Mouse (Mus musculus): ENCODE results near the gene Gm13119. TPM values are rescaled to one million over a fixed set of nuclear protein-coding genes. Genes with fewer than 3 reads are reported as not detected.
"Not testable (repeated sequence)": the region's sequence is repeated elsewhere in the genome, so short reads cannot be mapped to it uniquely, and the experiment has no call there.

Gm13119 gene
- polyA plus RNA-seq (2016; fragmentation: Nextera tagmentation; extraction: Ambion mirVana), result not detected in 2 replicates

DNA sequence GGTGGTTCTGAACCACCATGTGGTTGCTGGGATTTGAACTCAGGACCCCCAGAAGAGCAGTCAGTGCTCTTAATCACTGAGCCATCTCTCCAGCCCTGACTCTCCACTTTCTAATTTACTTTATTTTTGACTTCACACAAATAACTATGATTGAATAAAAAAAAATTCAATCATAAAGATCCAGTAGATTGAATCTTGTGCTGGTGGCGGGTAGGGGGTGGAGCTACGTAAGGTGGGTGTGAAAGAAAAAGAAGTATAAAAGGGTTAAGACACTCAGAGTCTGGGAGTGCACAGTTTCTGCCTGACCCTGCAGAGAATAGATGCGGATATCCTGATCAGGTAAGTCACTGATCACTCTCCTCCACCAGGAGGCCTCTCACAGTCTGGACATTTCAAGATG is at the start of gene Gm13119:
Gene Gm13119 (plus strand): TSS at position 301 of the 400 bp plus-strand sequence.
- not testable (repeated sequence) for H3K4me1 ChIP-seq (replicated peaks); H3K36me3 ChIP-seq; H3K4me2 ChIP-seq; H3K9ac ChIP-seq (replicated peaks); H3K27me3 ChIP-seq; H3K27ac ChIP-seq; ATAC-seq (ENCODE audit: insufficient number of reproducible peaks, insufficient read depth, low FRiP score, low TSS enrichment, low read depth); H3K4me3 ChIP-seq (replicated peaks)
- peaks cover 11% of the 10 kb centered on the region; the same call in 1 of the 2 replicates for H3K9me3 ChIP-seq
- whole genome bisulfite sequencing, result 88% methylated on average over 3 of the region's 3 CpGs

GRCm38 (mm10) chr4:144312666-144313460 is 44.9 kb upstream of the Gm13119 start:
- H3K36me3 ChIP-seq; H3K27me3 ChIP-seq; H3K27ac ChIP-seq; H3K4me3 ChIP-seq (replicated peaks); H3K9ac ChIP-seq (replicated peaks); ATAC-seq (ENCODE audit: insufficient number of reproducible peaks, insufficient read depth, low FRiP score, low TSS enrichment, low read depth); H3K4me2 ChIP-seq; H3K4me1 ChIP-seq (replicated peaks); H3K9me3 ChIP-seq: not testable (repeated sequence)
- 77% methylated on average over 2 of the region's 2 CpGs for WGBS

DNA sequence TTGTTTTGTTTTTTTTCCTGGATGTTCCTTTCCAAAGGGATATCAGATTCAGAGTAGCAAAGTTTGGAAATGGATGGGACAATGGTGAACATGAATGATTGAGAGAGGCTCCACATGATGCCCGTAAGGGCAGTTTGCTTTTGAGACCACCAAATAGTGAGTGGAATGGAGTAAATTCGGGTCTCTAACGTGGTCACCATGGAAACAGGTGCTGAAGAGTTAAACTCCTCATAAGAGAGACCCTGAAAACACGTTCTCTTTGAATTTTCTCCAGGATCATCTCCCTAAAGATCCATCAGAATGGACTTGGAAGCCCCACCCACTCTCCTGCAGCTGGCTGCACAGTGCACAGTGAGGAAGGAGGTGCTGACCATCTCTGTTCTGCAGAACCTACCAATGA is 27.8 kb upstream of the Gm13119 start, which contains the start of gene Gm13128:
Gene Gm13128 (plus strand): TSS at position 301 of the 400 bp plus-strand sequence.
- not testable (repeated sequence) for H3K4me3 ChIP-seq (replicated peaks); ATAC-seq (ENCODE audit: insufficient number of reproducible peaks, insufficient read depth, low FRiP score, low TSS enrichment, low read depth); H3K4me1 ChIP-seq (replicated peaks); H3K27me3 ChIP-seq; H3K9ac ChIP-seq (replicated peaks); H3K4me2 ChIP-seq; H3K36me3 ChIP-seq; H3K9me3 ChIP-seq; H3K27ac ChIP-seq
- WGBS, result 58% methylated on average over 4 of the region's 4 CpGs

DNA sequence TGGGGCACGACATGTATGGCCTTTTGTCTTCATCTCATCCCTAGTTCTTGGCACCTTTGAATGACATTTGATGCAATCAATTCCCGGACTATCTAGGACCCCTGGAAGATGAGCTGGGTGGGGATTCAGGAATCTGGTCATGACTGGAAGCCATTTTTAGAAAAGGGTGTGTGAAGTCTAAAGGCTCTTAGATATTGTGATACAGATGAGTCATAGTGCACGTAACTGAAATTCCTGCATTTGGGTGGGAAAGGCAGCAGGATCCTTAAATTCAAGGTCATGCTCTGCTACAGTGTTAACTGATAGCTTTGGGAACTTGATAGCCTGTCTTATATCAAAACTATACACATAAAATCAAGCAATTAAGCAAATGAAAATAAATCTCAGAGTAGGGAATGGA is 21.9 kb upstream of the Gm13119 start:
- not testable (repeated sequence) for H3K4me2 ChIP-seq; ATAC-seq (ENCODE audit: insufficient number of reproducible peaks, insufficient read depth, low FRiP score, low TSS enrichment, low read depth); H3K9me3 ChIP-seq; H3K9ac ChIP-seq (replicated peaks); H3K4me1 ChIP-seq (replicated peaks); H3K4me3 ChIP-seq (replicated peaks); H3K36me3 ChIP-seq; H3K27ac ChIP-seq; H3K27me3 ChIP-seq
- 78% methylated on average over 3 of the region's 3 CpGs for whole genome bisulfite sequencing

DNA sequence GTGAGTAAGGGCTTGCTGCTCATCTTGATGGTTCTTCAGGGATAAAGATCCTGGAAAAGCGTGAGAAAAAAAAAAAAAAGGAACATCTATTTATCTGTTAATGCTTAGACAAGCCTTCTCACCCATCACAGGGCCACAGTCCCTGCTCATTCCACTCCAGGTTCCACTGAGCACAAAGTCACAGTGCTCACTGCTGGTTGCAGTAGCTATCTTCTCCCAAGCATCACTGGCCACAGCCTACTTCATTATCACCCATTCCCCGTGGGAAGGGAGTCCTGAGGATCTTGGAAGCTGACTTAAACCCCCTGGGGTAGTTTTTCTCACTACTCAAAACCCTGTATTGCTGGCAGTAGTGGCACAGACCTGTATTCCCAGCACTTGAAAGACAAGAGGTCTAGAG is 20.2 kb downstream of the Gm13119 start, which contains the start of gene Pramef20:
Gene Pramef20 (minus strand): TSS at position 23 of the 400 bp plus-strand sequence.
- 0 out of 2 replicates have a peak, but pooled peaks cover 6% of the 10 kb centered on the region for H3K9me3 ChIP-seq
- H3K4me3 ChIP-seq (replicated peaks), result no peak within 1 kb of the TSS
- H3K27me3 ChIP-seq, result no peaks in the 10 kb centered on the region
- no peak within 1 kb of the TSS for H3K9ac ChIP-seq (replicated peaks)
- no peak within 1 kb of the TSS for H3K4me2 ChIP-seq
- H3K27ac ChIP-seq, result no peak within 1 kb of the TSS
- no peaks in the 10 kb centered on the region for H3K4me1 ChIP-seq (replicated peaks)
- 60% methylated on average over 2 of the region's 2 CpGs for WGBS
- H3K36me3 ChIP-seq, result no peaks in the 10 kb centered on the region
- no peak for ATAC-seq (ENCODE audit: insufficient number of reproducible peaks, insufficient read depth, low FRiP score, low TSS enrichment, low read depth)

DNA sequence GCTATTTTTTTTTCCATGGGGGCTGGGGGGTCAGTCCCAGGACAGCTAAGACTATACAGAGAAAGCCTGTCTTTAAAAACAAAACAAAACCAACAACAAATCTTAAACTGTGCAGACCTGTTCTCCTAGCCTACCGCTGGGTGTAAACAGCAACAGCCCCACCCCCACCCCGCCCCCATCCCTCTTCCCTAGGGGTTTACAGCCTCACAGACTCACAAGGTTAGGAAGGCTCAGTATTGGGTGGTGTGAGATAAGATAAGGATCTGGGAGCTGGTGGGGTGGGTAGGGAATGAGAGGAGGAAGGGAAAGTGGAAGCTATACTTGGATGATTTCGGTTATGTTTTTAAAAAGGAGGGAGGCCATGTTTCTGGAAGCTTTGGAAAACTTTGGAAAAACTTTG is 38.6 kb downstream of the Gm13119 start:
- 19% methylated on average over 3 of the region's 3 CpGs for WGBS
- H3K4me2 ChIP-seq, result no peak overlapping the region
- H3K27me3 ChIP-seq, result no peaks in the 10 kb centered on the region
- no peak overlapping the region for H3K9ac ChIP-seq (replicated peaks)
- ATAC-seq (ENCODE audit: insufficient number of reproducible peaks, insufficient read depth, low FRiP score, low TSS enrichment, low read depth), result no peak
- no peak overlapping the region for H3K27ac ChIP-seq
- H3K36me3 ChIP-seq, result no peaks in the 10 kb centered on the region
- H3K4me1 ChIP-seq (replicated peaks), result no peaks in the 10 kb centered on the region
- no peak overlapping the region for H3K4me3 ChIP-seq (replicated peaks)
- H3K9me3 ChIP-seq, result no peaks in the 10 kb centered on the region

GRCm38 (mm10) chr4:144402712-144403111 is 45.0 kb downstream of the Gm13119 start:
- no peaks in the 10 kb centered on the region for H3K9me3 ChIP-seq
- H3K4me2 ChIP-seq, result no peak overlapping the region
- H3K4me3 ChIP-seq (replicated peaks), result no peak overlapping the region
- no peak overlapping the region for H3K27ac ChIP-seq
- H3K4me1 ChIP-seq (replicated peaks), result no peaks in the 10 kb centered on the region
- no peaks in the 10 kb centered on the region for H3K27me3 ChIP-seq
- WGBS, result 62% methylated on average over 4 of the region's 4 CpGs
- H3K36me3 ChIP-seq, result no peaks in the 10 kb centered on the region
- no peak for ATAC-seq (ENCODE audit: insufficient number of reproducible peaks, insufficient read depth, low FRiP score, low TSS enrichment, low read depth)
- no peak overlapping the region for H3K9ac ChIP-seq (replicated peaks)

- H3K4me3 ChIP-seq (replicated peaks), result peak overlapping the region; percentile 36
- no peaks in the 10 kb centered on the region for H3K27me3 ChIP-seq
- no peaks in the 10 kb centered on the region for H3K4me1 ChIP-seq (replicated peaks)
- H3K36me3 ChIP-seq, result no peaks in the 10 kb centered on the region
- no peaks in the 10 kb centered on the region for H3K9me3 ChIP-seq
- H3K27ac ChIP-seq, result peak overlapping the region; percentile 70; the same call in 1 of the 2 replicates
- no peak overlapping the region; the same call in 1 of the 2 replicates for H3K9ac ChIP-seq (replicated peaks)
- peak; percentile 88 for ATAC-seq (ENCODE audit: insufficient number of reproducible peaks, insufficient read depth, low FRiP score, low TSS enrichment, low read depth)
- H3K4me2 ChIP-seq, result peak overlapping the region; percentile 52
- 5% methylated on average over 17 of the region's 17 CpGs for WGBS
Measured at GRCm38 (mm10) chr4:144404456-144405086, 46.8 kb downstream of the Gm13119 start.

DNA sequence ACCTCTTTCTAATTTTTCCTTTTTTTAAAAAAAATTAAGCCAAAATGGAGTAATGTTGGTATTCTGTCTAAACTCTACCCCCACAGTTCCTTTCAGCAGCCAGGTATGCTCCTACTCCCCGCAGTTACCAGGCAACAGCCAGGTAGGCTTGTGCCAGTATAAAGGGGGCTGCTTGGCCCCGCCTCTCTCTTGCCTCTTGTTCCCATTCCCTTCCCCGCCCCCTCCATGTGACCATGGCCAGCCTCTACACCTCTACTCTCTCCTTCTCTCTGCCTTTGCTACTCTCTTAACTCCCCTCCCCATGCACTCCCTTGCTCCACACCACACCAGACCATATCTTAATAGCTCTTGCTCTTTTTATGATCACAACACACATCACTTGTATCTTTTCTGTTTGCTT is 48.5 kb downstream of the Gm13119 start:
- H3K9me3 ChIP-seq, result no peaks in the 10 kb centered on the region
- 74% methylated on average over 3 of the region's 3 CpGs for WGBS
- H3K27ac ChIP-seq, result no peak overlapping the region
- H3K4me1 ChIP-seq (replicated peaks), result no peaks in the 10 kb centered on the region
- no peaks in the 10 kb centered on the region for H3K36me3 ChIP-seq
- ATAC-seq (ENCODE audit: insufficient number of reproducible peaks, insufficient read depth, low FRiP score, low TSS enrichment, low read depth), result no peak
- H3K27me3 ChIP-seq, result no peaks in the 10 kb centered on the region
- no peak overlapping the region for H3K4me3 ChIP-seq (replicated peaks)
- no peak overlapping the region for H3K9ac ChIP-seq (replicated peaks)
- no peak overlapping the region for H3K4me2 ChIP-seq

GRCm38 (mm10) chr4:144408290-144408689 is 50.5 kb downstream of the Gm13119 start, which contains the start of gene Pramef12:
Gene Pramef12 (minus strand): TSS chr4:144408464.
- no peaks in the 10 kb centered on the region for H3K9me3 ChIP-seq
- ATAC-seq (ENCODE audit: insufficient number of reproducible peaks, insufficient read depth, low FRiP score, low TSS enrichment, low read depth), result no peak

More at GRCm38 (mm10) chr4:144408290-144408689, 50.5 kb downstream of the Gm13119 start, which contains the start of gene Pramef12:
- no peaks in the 10 kb centered on the region for H3K27me3 ChIP-seq
- H3K36me3 ChIP-seq, result no peaks in the 10 kb centered on the region
- no peak within 1 kb of the TSS for H3K4me3 ChIP-seq (replicated peaks)
- no peak within 1 kb of the TSS for H3K27ac ChIP-seq
- no peaks in the 10 kb centered on the region for H3K4me1 ChIP-seq (replicated peaks)
- WGBS, result 78% methylated on average over 9 of the region's 9 CpGs
- H3K4me2 ChIP-seq, result no peak within 1 kb of the TSS
- no peak within 1 kb of the TSS for H3K9ac ChIP-seq (replicated peaks)

Measured in limb, embryonic 12.5 days (tissue).